Mouse (Mus musculus) T-cell, adult 2 months (primary cell): ENCODE results near the gene Polr1b.
A peak's percentile ranks its signal among the peaks of the same experiment; 100 is the strongest.

Experiments used
- DNase-seq: peaks from one replicate; pipeline ENCODE4 v3.0.0; 2022; ENCODE audit warnings: low spot score

The Polr1b gene

GRCm38 (mm10) chr2:129100784-129101310 lies at the start of gene Polr1b:
Gene Polr1b, plus strand, starts transcription at chr2:129100995.
- peak; percentile 87 for DNase-seq

- no peak for DNase-seq
Observed at GRCm38 (mm10) chr2:129052451-129052983, 48.3 kb upstream of the Polr1b start.

- no peak for DNase-seq
Observed at GRCm38 (mm10) chr2:129055741-129056140, 45.1 kb upstream of the Polr1b start.

GRCm38 (mm10) chr2:129056597-129056996 lies 44.2 kb upstream of the Polr1b start:
- peak; percentile 23 for DNase-seq

- DNase-seq = no peak
Observed at GRCm38 (mm10) chr2:129057256-129057655, 43.5 kb upstream of the Polr1b start.

- no peak for DNase-seq
Observed at GRCm38 (mm10) chr2:129057920-129058361, 42.9 kb upstream of the Polr1b start.

- DNase-seq = no peak
Observed at GRCm38 (mm10) chr2:129061456-129062059, 39.2 kb upstream of the Polr1b start.

- DNase-seq = peak; percentile 72
Observed at GRCm38 (mm10) chr2:129065437-129066282, 35.1 kb upstream of the Polr1b start, which contains the start of gene Ttl. Gene Ttl, plus strand, starts transcription at chr2:129065942.

GRCm38 (mm10) chr2:129066326-129066725 lies 34.5 kb upstream of the Polr1b start:
- peak; percentile 47 for DNase-seq

GRCm38 (mm10) chr2:129070296-129070695 lies 30.5 kb upstream of the Polr1b start:
- DNase-seq = no peak

GRCm38 (mm10) chr2:129078313-129078712 lies 22.5 kb upstream of the Polr1b start:
- DNase-seq = peak; percentile 27

GRCm38 (mm10) chr2:129079194-129079593 lies 21.6 kb upstream of the Polr1b start:
- no peak for DNase-seq

GRCm38 (mm10) chr2:129081097-129081496 lies 19.7 kb upstream of the Polr1b start:
- no peak for DNase-seq

GRCm38 (mm10) chr2:129083514-129083913 lies 17.3 kb upstream of the Polr1b start:
- no peak for DNase-seq

GRCm38 (mm10) chr2:129084959-129085358 lies 15.8 kb upstream of the Polr1b start:
- DNase-seq = peak; percentile 5

GRCm38 (mm10) chr2:129087520-129087919 lies 13.3 kb upstream of the Polr1b start:
- no peak for DNase-seq

- no peak for DNase-seq
Observed at GRCm38 (mm10) chr2:129090370-129090769, 10.4 kb upstream of the Polr1b start.

GRCm38 (mm10) chr2:129092810-129093209 lies 8.0 kb upstream of the Polr1b start:
- no peak for DNase-seq

GRCm38 (mm10) chr2:129093926-129094724 lies 6.7 kb upstream of the Polr1b start:
- DNase-seq = no peak

GRCm38 (mm10) chr2:129112924-129113323 lies 12.1 kb downstream of the Polr1b start:
- no peak for DNase-seq

GRCm38 (mm10) chr2:129115706-129116367 lies 15.0 kb downstream of the Polr1b start:
- no peak for DNase-seq
